Mouse (Mus musculus) embryonic facial prominence, embryonic 12.5 days (tissue): ENCODE measurements around the gene Onecut1. TPM values are rescaled to one million over a fixed set of nuclear protein-coding genes. Genes with fewer than 3 reads are reported as not detected.
A peak's percentile ranks its signal among the peaks of the same experiment; 100 is the strongest.

ENCODE experiments used
- ATAC-seq: fragments of 200-750 bp; cut with Nextera tagmentation; 2 replicates; pipeline ENCODE4 v1.8.0; 2017; ENCODE audit not compliant: insufficient number of reproducible peaks, insufficient read depth, low FRiP score, low TSS enrichment
- H3K27ac ChIP-seq: fragments of 300-500 bp; sonication (generic); 2 replicates; pipeline ENCODE4 v1.5.1; 2016; ENCODE audit warnings: mild to moderate bottlenecking
- H3K27me3 ChIP-seq: fragments of 300-500 bp; sonication (generic); 2 replicates; pipeline ENCODE4 v1.6.1; 2016; ENCODE audit warnings: mild to moderate bottlenecking, moderate library complexity
- H3K36me3 ChIP-seq: fragments of 300-500 bp; sonication (generic); 2 replicates; pipeline ENCODE4 v1.6.1; 2016; ENCODE audit warnings: mild to moderate bottlenecking
- H3K4me1 ChIP-seq: fragments of 300-500 bp; sonication (generic); 2 replicates; pipeline ENCODE4 v1.6.1; 2016
- H3K4me2 ChIP-seq: fragments of 300-500 bp; sonication (generic); replicated peaks from 2 replicates; pipeline ENCODE4 v1.6.1; 2016; ENCODE audit warnings: mild to moderate bottlenecking, moderate library complexity
- H3K4me3 ChIP-seq: fragments of 300-500 bp; sonication (generic); 2 replicates; pipeline ENCODE4 v1.5.1; 2016; ENCODE audit warnings: mild to moderate bottlenecking
- H3K9ac ChIP-seq: fragments of 300-500 bp; sonication (generic); 2 replicates; pipeline ENCODE4 v1.6.1; 2016; ENCODE audit warnings: mild to moderate bottlenecking, moderate library complexity
- H3K9me3 ChIP-seq: fragments of 300-500 bp; sonication (generic); 2 replicates; pipeline ENCODE4 v1.6.1; 2016; ENCODE audit warnings: mild to moderate bottlenecking, moderate library complexity
- WGBS: fragments of 180-500 bp; shearing (Covaris S2); methylation state at CpG from one replicate; pipeline ENCODE4 v1.1.7; 2016; 5-methylcytosine and 5-hydroxymethylcytosine counted together
- polyA plus RNA-seq: library from polyadenylated mRNA; unstranded; fragments of >200 nt; fragmentation: Nextera tagmentation; extraction: Ambion mirVana; gene quantifications from 2 replicates; pipeline ENCODE4 v1.2.1, GENCODE M21; 2016

Onecut1 gene
- 0.47 and 0.74 TPM in 2 replicates for polyA plus RNA-seq

DNA sequence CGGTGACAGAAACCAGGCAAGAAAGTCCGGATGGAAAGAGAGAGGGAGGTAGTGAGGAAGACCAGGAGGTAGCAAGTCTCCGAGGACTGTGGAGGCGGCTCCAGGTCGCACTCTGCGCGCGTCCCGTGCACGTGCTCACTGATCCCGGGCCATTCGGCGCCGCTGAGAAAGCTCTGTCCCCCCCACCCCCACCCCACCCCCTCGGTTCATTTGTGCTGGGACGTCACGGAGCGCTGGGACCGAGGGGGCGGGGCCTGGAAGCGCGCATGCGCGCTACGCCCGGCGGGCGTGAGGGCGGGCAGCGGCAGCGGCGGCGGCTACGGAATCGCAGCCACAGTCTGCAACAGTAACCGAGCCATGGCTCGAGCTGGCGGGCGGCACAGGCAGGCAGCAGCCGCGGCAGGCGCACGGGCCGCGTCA, at the start of gene Onecut1:
Gene Onecut1 (plus strand): TSS at position 361 of the 420 bp plus-strand sequence.
- peak within 1 kb of the TSS; percentile 44 for H3K4me3 ChIP-seq
- H3K4me1 ChIP-seq: peaks cover 17% of the 10 kb centered on the region; the same call in 1 of the 2 replicates
- H3K27ac ChIP-seq: no peak within 1 kb of the TSS
- peak within 1 kb of the TSS; percentile 87 for H3K4me2 ChIP-seq
- H3K27me3 ChIP-seq: peaks cover 96% of the 10 kb centered on the region
- 0% methylated on average over 41 of the region's 45 CpGs for WGBS
- H3K9ac ChIP-seq: peak within 1 kb of the TSS; percentile 46; the same call in 1 of the 2 replicates
- no peaks in the 10 kb centered on the region for H3K36me3 ChIP-seq
- H3K9me3 ChIP-seq: no peaks in the 10 kb centered on the region
- ATAC-seq: peak; percentile 50; the same call in 1 of the 2 replicates

DNA sequence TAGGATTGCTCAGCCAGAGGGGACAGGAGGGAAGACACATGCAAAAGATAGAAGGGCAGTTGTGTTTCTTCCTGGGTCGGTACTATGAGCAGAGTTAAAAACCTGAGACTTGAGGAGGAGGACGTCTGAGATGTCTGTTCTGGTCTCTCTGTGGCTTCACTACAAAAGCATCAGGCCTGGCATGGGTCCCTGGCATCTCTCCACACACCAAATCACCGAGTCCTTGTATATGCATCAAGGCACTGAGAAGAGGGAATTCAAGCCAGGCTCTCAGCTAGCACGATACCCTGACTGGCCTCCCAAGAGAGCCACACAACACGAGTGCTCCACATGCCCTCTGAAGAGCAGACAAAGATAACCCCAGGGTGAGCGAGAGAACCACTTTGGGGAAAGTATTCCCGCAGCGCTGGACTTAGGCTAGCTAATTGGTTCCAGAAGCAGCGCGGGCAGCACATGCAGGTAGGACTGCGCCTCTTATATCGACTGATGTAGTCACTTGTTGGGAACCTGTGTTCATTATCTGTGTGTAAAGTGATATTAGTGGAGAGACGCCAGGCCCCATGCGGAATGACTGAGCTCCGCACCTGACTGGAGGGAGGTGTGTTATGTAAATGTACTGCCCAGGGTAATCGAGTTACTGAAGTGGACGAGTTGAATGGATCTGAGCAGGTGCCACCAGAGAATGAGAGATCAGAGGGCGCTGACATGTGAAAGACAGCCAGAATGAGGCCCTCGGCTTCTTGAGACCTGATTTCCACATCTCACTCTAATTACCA, 41.8 kb upstream of the Onecut1 start:
- H3K4me2 ChIP-seq: 0 out of 2 replicates have a peak overlapping the region, but pooled peaks have one; percentile 0
- peaks cover 6% of the 10 kb centered on the region for H3K4me1 ChIP-seq
- ATAC-seq: no peak
- 24% methylated on average over 19 of the region's 19 CpGs for WGBS
- no peak overlapping the region for H3K9ac ChIP-seq
- H3K9me3 ChIP-seq: no peaks in the 10 kb centered on the region
- H3K36me3 ChIP-seq: no peaks in the 10 kb centered on the region
- H3K4me3 ChIP-seq: no peak overlapping the region
- H3K27ac ChIP-seq: no peak overlapping the region
- peaks cover 6% of the 10 kb centered on the region; the same call in 1 of the 2 replicates for H3K27me3 ChIP-seq

DNA sequence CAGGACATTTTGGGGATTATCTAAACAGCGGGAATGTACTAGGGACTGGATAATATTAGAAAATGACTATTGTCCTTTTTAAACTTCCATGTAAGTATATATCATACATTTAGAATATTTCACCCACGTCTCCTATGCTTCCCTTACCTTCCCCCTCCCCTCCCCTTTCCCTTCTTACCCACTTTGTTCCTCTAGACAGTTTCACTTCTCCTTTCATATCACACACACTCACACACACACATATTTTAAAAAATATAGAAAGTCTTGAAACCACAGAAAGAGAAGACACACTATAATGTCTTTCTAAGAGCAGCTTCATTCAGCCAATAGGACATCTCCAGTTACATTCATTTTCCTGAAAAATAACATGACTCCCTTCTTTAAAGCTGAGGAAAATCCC, 36.6 kb upstream of the Onecut1 start:
- no peaks in the 10 kb centered on the region for H3K9me3 ChIP-seq
- ATAC-seq: no peak
- no peak overlapping the region for H3K4me3 ChIP-seq
- H3K36me3 ChIP-seq: no peaks in the 10 kb centered on the region
- H3K27me3 ChIP-seq: peaks cover 6% of the 10 kb centered on the region; the same call in 1 of the 2 replicates
- 75% methylated on average over 2 of the region's 2 CpGs for WGBS
- no peak overlapping the region for H3K9ac ChIP-seq
- H3K27ac ChIP-seq: no peak overlapping the region
- H3K4me1 ChIP-seq: peaks cover under 1% of the 10 kb centered on the region
- H3K4me2 ChIP-seq: no peak overlapping the region

DNA sequence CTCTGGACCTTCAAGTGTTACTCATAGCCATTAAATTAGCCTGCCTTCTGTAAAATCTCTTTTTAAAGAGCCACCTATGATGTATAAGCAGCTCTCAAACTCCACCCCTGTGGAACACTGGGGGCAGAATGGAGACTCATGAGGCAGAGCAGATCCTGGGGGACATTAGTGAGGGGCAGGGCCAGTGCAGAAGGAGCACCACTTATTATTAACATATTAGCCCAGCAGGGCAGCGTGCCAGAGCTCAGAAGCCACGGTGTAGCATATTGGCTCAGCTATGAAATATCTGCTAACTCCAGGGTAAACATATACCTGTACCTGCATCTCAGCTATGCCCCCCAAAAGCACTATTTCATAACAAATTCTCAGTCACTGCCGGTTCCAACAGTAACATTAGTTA, 32.5 kb upstream of the Onecut1 start:
- WGBS: 61% methylated on average over 3 of the region's 3 CpGs
- no peak overlapping the region for H3K9ac ChIP-seq
- ATAC-seq: no peak
- H3K27me3 ChIP-seq: no peaks in the 10 kb centered on the region
- no peaks in the 10 kb centered on the region for H3K9me3 ChIP-seq
- H3K36me3 ChIP-seq: no peaks in the 10 kb centered on the region
- H3K4me3 ChIP-seq: no peak overlapping the region
- no peaks in the 10 kb centered on the region for H3K4me1 ChIP-seq
- H3K4me2 ChIP-seq: no peak overlapping the region
- no peak overlapping the region for H3K27ac ChIP-seq

DNA sequence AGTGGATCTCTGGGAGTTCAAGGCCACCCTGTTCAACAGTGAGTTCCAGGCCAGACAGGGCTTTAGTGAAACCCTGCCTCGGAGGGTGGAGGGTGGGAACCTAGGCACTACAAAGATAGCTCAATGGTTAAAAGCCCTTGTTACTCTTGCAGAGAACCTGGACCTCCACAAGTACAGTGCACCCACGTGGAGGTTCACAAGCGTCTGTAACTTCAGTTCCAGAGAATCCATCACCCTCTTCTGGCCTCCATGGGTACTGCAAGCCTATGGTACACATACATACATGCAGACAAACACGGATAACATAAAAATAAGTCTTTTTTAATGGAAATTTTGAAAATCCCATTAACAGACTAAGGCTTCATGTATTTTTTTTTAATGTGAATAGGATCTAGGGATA, 18.8 kb upstream of the Onecut1 start:
- H3K27me3 ChIP-seq: peaks cover 23% of the 10 kb centered on the region
- no peak overlapping the region for H3K4me2 ChIP-seq
- no peak overlapping the region for H3K4me3 ChIP-seq
- no peaks in the 10 kb centered on the region for H3K4me1 ChIP-seq
- 91% methylated on average over 4 of the region's 4 CpGs for WGBS
- peaks cover 4% of the 10 kb centered on the region; the same call in 1 of the 2 replicates for H3K9me3 ChIP-seq
- no peaks in the 10 kb centered on the region for H3K36me3 ChIP-seq
- no peak overlapping the region for H3K27ac ChIP-seq
- ATAC-seq: no peak
- H3K9ac ChIP-seq: no peak overlapping the region

DNA sequence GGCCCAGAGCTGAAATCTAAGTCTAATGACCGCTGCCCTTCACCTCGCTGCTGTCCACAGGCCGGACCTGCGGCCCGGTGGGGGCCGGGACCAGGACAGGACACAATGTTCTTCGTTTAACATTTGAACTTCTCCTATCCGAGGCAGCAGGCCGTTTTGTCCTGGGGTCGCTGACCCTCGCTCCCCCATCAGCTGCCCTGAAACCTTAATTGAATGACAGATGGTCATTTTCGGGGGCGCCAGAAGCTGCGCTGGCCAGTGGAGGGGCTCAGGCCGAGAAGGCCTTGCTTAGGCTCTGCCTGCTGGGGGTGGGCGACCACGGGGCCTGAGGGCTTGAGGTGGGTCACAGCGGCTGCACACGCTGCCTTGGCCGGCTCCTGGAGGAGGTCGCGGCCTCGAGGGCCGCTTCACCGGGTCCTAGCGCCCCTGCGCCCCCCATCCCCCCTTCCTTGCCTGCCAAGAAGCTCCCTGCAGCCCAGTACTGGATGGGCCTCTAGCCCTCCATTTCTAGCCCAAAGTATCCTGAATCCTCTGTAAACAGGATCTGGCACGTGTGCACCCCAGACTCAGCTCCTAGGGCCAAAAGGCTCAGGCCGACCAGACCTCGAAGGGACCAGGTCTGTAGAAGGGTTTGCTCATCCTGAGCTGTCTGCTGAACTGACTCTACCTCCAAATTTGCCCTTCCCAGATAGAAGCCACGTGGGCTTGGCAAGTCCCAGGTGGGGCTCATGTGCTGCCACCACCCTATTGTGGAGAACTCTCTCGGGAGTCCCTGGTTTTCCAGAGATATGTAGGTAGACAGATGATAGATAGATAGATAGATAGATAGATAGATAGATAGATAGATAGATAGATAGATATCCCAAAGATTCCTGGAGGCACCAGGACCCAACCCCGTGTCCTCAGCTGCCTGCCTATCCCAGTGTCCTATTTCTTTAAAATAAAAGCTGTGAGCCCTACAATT, 14.6 kb upstream of the Onecut1 start:
- peaks cover 64% of the 10 kb centered on the region for H3K27me3 ChIP-seq
- no peak for ATAC-seq
- 2% methylated on average over 31 of the region's 33 CpGs for WGBS
- H3K4me1 ChIP-seq: peaks cover 6% of the 10 kb centered on the region; the same call in 1 of the 2 replicates
- H3K9ac ChIP-seq: no peak overlapping the region
- H3K27ac ChIP-seq: no peak overlapping the region
- peaks cover 4% of the 10 kb centered on the region; the same call in 1 of the 2 replicates for H3K9me3 ChIP-seq
- H3K4me3 ChIP-seq: no peak overlapping the region
- H3K4me2 ChIP-seq: no peak overlapping the region
- H3K36me3 ChIP-seq: no peaks in the 10 kb centered on the region

DNA sequence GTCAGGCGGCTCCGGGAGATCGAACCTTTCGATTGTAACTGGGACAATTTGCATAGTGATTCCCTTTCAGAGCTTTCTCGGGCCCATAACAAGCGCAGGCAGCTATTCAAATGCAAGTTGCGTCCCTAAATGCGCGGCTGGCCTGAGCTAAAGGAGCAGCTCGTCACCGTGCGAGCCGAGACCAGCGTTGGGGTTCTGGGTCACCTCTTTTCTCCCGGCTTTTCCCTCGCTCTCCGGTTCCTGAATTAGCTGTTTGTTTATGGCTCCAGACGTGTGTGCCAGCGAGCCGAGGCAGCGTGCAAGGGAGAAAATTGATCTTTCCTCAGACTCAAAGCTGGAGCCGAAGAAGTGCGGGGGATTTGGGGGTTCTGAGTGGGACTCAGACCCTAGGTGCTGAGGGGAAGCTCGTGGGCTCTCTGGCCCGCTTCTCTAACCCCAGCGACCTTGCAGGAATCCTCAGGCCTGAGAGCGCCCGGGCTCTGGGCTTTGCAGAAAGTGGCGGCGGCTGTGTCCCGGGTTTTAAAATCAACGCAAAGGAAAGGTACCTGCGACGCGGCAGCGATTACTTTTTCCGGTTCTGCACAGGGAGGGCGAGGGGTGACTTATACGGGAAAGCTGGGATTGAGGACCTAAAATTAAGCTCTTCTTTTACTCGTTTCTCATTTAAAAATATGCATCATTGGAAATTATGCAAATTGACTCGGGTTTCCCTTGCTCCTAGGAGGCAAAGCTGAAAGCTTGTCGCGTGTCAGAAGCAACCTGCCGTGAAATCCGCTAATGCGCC, 13.1 kb upstream of the Onecut1 start:
- Histone ChIP-seq H3K27me3 (peaks cover 75% of the 10 kb centered on the region), H3K4me1 (peaks cover 6% of the 10 kb centered on the region; the same call in 1 of the 2 replicates), H3K4me3 (peak overlapping the region; percentile 34), H3K9me3 (no peaks in the 10 kb centered on the region), H3K4me2 (peak overlapping the region; percentile 53), H3K9ac (no peak overlapping the region), H3K36me3 (no peaks in the 10 kb centered on the region), H3K27ac (no peak overlapping the region)
- under 1% methylated on average over 46 of the region's 46 CpGs for WGBS
- ATAC-seq: no peak

DNA sequence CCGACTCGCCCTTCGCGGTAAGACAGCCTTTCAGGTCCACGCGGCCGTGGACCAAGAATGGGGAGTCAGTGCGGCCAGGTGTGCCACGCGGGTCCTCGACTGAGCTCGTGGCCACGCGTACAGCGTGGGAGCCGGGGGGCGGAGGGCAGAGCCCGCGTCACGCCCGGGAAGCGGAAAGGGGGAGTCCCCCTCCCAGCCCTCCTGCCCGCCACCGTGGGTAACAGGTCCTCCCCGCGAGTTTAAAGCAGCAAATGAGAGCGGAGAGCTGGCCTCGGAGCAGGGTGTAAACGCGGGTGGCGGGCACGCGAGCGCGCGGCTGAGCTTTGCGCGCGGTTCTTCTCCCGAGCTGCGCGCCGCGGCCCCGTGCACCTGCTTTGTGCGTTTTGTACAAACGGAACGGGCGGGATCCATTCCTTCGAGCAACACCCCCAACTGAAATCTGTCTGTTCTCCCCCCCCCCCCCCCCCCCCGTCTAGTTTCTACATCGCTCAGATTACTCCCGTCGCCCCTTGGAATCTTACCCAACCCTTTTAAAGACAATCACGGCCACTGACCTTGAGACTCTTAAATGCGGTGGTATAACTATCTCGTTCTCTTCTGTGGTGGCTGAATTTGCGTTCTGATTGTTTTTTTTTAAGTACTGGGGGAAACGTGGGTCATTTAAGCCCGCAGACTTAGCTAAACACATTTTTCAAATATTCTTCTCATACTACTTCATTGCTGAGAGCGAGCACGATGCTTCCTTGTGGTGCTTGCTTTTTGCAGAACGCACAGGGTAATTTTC, 12.3 kb upstream of the Onecut1 start:
- ATAC-seq: no peak; the same call in 1 of the 2 replicates

DNA sequence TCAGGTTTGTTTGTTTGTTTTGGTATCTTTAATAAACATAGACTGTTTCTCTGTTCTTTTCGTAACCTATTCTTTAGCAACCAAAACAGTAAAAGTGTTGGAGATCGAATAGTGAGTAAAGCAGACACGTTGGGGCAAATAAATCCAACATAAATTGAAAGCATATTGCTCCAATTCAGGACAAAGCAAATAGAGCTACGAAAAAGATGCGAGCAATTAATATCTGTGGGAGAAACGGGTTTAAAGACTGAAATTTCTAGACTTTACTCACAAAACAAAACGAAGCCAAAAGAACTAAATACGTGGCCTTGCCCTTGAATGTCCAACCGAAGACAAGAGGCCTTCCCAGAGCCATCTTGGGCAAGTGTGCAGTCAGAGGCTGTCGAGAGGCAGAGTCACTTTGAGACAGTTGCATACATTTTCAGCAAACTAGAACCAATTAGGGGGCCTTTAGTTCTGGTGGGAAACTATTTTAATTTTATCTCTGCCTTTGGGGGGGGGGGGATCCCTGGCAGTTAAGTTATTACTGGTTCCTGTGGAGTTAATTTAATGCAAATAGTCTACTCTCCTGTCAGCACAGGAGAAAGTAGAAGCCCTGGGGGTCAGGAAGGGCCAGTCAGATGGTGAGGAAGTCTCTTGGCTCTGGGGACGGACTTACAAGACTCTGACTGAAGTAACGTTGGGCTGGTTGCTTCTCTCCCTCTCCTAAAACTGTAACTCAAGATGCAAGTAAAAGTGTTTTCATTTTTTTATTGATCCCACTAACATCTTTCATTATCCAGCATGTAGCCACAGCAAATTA, 11.5 kb upstream of the Onecut1 start:
- Histone ChIP-seq H3K27me3 (peaks cover 87% of the 10 kb centered on the region), H3K4me3 (no peak overlapping the region), H3K4me2 (no peak overlapping the region), H3K9ac (no peak overlapping the region), H3K9me3 (no peaks in the 10 kb centered on the region), H3K4me1 (peaks cover 6% of the 10 kb centered on the region; the same call in 1 of the 2 replicates), H3K27ac (no peak overlapping the region), H3K36me3 (no peaks in the 10 kb centered on the region)
- 4% methylated on average over 12 of the region's 12 CpGs for WGBS
- ATAC-seq: no peak

More for the DNA sequence above, 12.3 kb upstream of the Onecut1 start:
- 1% methylated on average over 63 of the region's 63 CpGs for WGBS
- peaks cover 6% of the 10 kb centered on the region; the same call in 1 of the 2 replicates for H3K4me1 ChIP-seq
- H3K9ac ChIP-seq: no peak overlapping the region
- H3K4me2 ChIP-seq: peak overlapping the region; percentile 53
- H3K9me3 ChIP-seq: no peaks in the 10 kb centered on the region
- no peaks in the 10 kb centered on the region for H3K36me3 ChIP-seq
- H3K27ac ChIP-seq: no peak overlapping the region
- H3K27me3 ChIP-seq: peaks cover 82% of the 10 kb centered on the region
- peak overlapping the region; percentile 34 for H3K4me3 ChIP-seq

DNA sequence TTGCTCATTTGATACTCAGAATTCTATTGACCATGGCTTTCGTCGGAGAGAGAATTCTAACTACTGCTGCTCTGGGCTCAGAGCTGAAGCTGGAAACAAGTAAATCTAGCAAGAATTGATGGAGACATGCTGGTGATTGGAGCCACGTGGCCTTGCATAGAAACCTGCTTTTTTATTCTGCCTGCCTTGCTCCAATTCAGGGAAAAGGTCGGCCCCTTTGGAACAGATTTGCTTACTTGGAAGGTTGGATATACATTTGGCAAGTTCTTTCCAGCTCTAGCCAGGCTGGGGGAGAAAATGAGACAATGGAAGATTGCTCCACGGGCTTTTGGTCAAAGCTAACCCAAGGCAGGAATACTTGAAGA, 11.0 kb upstream of the Onecut1 start:
- H3K27ac ChIP-seq: no peak overlapping the region

More for the DNA sequence above, 11.0 kb upstream of the Onecut1 start:
- no peak for ATAC-seq
- H3K9ac ChIP-seq: no peak overlapping the region
- peaks cover 90% of the 10 kb centered on the region for H3K27me3 ChIP-seq
- no peak overlapping the region for H3K4me2 ChIP-seq
- peaks cover 6% of the 10 kb centered on the region; the same call in 1 of the 2 replicates for H3K4me1 ChIP-seq
- no peak overlapping the region for H3K4me3 ChIP-seq
- H3K36me3 ChIP-seq: no peaks in the 10 kb centered on the region
- H3K9me3 ChIP-seq: no peaks in the 10 kb centered on the region
- WGBS: 2% methylated on average over 5 of the region's 5 CpGs
